Mouse (Mus musculus) liver, postnatal 0 days (tissue): Measurements from ENCODE around the gene Cdca5. TPM values are rescaled to one million over a fixed set of nuclear protein-coding genes. Genes with fewer than 3 reads are reported as not detected.
"Not testable (repeated sequence)": the region's sequence is repeated elsewhere in the genome, so short reads cannot be mapped to it uniquely, and the experiment has no call there.

Experiments
- ATAC-seq: fragments of 200-750 bp; cut with Nextera tagmentation; 2 replicates; pipeline ENCODE4 v1.8.0; 2017; ENCODE audit warnings: mild to moderate bottlenecking, moderate library complexity
- DNase-seq: peaks from one replicate; pipeline ENCODE4 v3.0.0-alpha.2; 2016
- H3K27ac ChIP-seq: fragments of 300-500 bp; sonication (generic); 2 replicates; pipeline ENCODE4 v1.5.1; 2014; ENCODE audit warnings: antibody characterized with exemption, moderate library complexity, mild to moderate bottlenecking, low read depth
- H3K27me3 ChIP-seq: fragments of 300-500 bp; sonication (generic); 2 replicates; pipeline ENCODE4 v1.6.1; 2014; ENCODE audit warnings: low read length, control low read depth, mixed read lengths; ENCODE audit not compliant: insufficient read depth
- H3K36me3 ChIP-seq: fragments of 300-500 bp; sonication (generic); replicated peaks from 2 replicates; pipeline ENCODE4 v1.6.1; 2014; ENCODE audit warnings: mild to moderate bottlenecking, control low read depth, low read length, moderate library complexity, mixed read lengths; ENCODE audit not compliant: insufficient read depth
- H3K4me1 ChIP-seq: fragments of 300-500 bp; sonication (generic); 2 replicates; pipeline ENCODE4 v1.6.1; 2014; ENCODE audit warnings: antibody characterized with exemption, mild to moderate bottlenecking, control low read depth; ENCODE audit not compliant: insufficient read depth
- H3K4me2 ChIP-seq: fragments of 300-500 bp; sonication (generic); 2 replicates; pipeline ENCODE4 v1.6.1; 2014; ENCODE audit warnings: low read depth, mild to moderate bottlenecking, low read length, moderate library complexity, mixed read lengths
- H3K4me3 ChIP-seq: fragments of 300-500 bp; sonication (generic); 2 replicates; pipeline ENCODE4 v1.5.1; 2014; ENCODE audit warnings: low read depth, low read length
- H3K9ac ChIP-seq: fragments of 300-500 bp; sonication (generic); replicated peaks from 2 replicates; pipeline ENCODE4 v1.6.1; 2014; ENCODE audit warnings: mild to moderate bottlenecking, moderate library complexity
- H3K9me3 ChIP-seq: fragments of 300-500 bp; sonication (generic); 2 replicates; pipeline ENCODE4 v1.6.1; 2016; ENCODE audit warnings: mild to moderate bottlenecking, control low read depth, low read length, mixed read lengths
- CTCF ChIP-seq: sonication (generic); IDR thresholded peaks from 2 replicates; pipeline ENCODE4 v1.5.1; 2016; ENCODE audit warnings: antibody characterized with exemption, low read depth
- EP300 ChIP-seq: IDR thresholded peaks from 2 replicates; pipeline ENCODE4 v1.6.1; 2016; ENCODE audit warnings: antibody characterized with exemption, low read depth, mild to moderate bottlenecking
- WGBS: fragments of 180-500 bp; shearing (Covaris S2); extraction: QIAGEN DNeasy Blood & Tissue Kit; methylation state at CpG from one replicate; pipeline ENCODE4 v1.1.7; 2014; ENCODE audit not compliant: insufficient replicate concordance; 5-methylcytosine and 5-hydroxymethylcytosine counted together
- polyA plus RNA-seq: library from polyadenylated mRNA; unstranded; fragments of >200 nt; fragmentation: Nextera tagmentation; extraction: Ambion mirVana; gene quantifications from 2 replicates; pipeline ENCODE4 v1.2.1, GENCODE M21; 2015

Gene Cdca5
- polyA plus RNA-seq, 1 experiment from 2014 or later: 15.0 TPM

- H3K9ac ChIP-seq, H3K4me3 ChIP-seq, DNase-seq, H3K9me3 ChIP-seq, ATAC-seq, H3K4me2 ChIP-seq, H3K27ac ChIP-seq, H3K27me3 ChIP-seq: not testable (repeated sequence)
- peaks cover 10% of the 10 kb centered on the region for H3K36me3 ChIP-seq
- WGBS: 40% methylated on average over 4 of the region's 4 CpGs
- TF ChIP-seq CTCF: peak; percentile 64
- H3K4me1 ChIP-seq: peaks cover 28% of the 10 kb centered on the region
Measured at GRCm38 (mm10) chr19:6044102-6044501, 40.7 kb upstream of the Cdca5 start.

GRCm38 (mm10) chr19:6045366-6046293 lies 39.2 kb upstream of the Cdca5 start:
- H3K4me3 ChIP-seq: peak overlapping the region; percentile 73
- DNase-seq: no peak
- peaks cover 29% of the 10 kb centered on the region for H3K4me1 ChIP-seq
- TF ChIP-seq EP300 (no peak), CTCF (peak; percentile 52)
- H3K9me3 ChIP-seq: no peaks in the 10 kb centered on the region
- ATAC-seq: peak; percentile 43
- 12% methylated on average over 20 of the region's 20 CpGs for WGBS
- H3K4me2 ChIP-seq: peak overlapping the region; percentile 76
- H3K27me3 ChIP-seq: no peaks in the 10 kb centered on the region
- peaks cover 26% of the 10 kb centered on the region for H3K36me3 ChIP-seq
- H3K27ac ChIP-seq: peak overlapping the region; percentile 99
- H3K9ac ChIP-seq: peak overlapping the region; percentile 91

GRCm38 (mm10) chr19:6046294-6047153 lies 38.3 kb upstream of the Cdca5 start, which contains the start of gene Syvn1:
TSS of gene Syvn1 (plus strand) at chr19:6046576.
- Histone ChIP-seq H3K4me3 (peak within 1 kb of the TSS; percentile 73), H3K36me3 (peaks cover 35% of the 10 kb centered on the region), H3K4me2 (peak within 1 kb of the TSS; percentile 76), H3K27ac (peak within 1 kb of the TSS; percentile 99), H3K9me3 (no peaks in the 10 kb centered on the region), H3K4me1 (peaks cover 27% of the 10 kb centered on the region), H3K27me3 (no peaks in the 10 kb centered on the region), H3K9ac (peak within 1 kb of the TSS; percentile 91)
- peak; percentile 27; the same call in 1 of the 2 replicates for TF ChIP-seq CTCF
- TF ChIP-seq EP300: peak; percentile 60
- peak; percentile 93 for DNase-seq
- peak; percentile 90 for ATAC-seq
- under 1% methylated on average over 61 of the region's 65 CpGs for WGBS

- Histone ChIP-seq H3K27ac (peak overlapping the region; percentile 99), H3K4me1 (peaks cover 23% of the 10 kb centered on the region), H3K4me2 (peak overlapping the region; percentile 76), H3K4me3 (peak overlapping the region; percentile 73), H3K9me3 (no peaks in the 10 kb centered on the region), H3K36me3 (peaks cover 43% of the 10 kb centered on the region), H3K9ac (peak overlapping the region; percentile 91), H3K27me3 (no peaks in the 10 kb centered on the region)
- no peak for DNase-seq
- 2% methylated on average over 37 of the region's 44 CpGs for WGBS
- TF ChIP-seq CTCF: peak; percentile 19; the same call in 1 of the 2 replicates
- TF ChIP-seq EP300: no peak
- ATAC-seq: peak; percentile 28
Measured at GRCm38 (mm10) chr19:6047154-6047898, 37.5 kb upstream of the Cdca5 start.

GRCm38 (mm10) chr19:6047899-6048166 lies 37.0 kb upstream of the Cdca5 start:
- peak overlapping the region; percentile 76 for H3K4me2 ChIP-seq
- TF ChIP-seq CTCF (no peak), EP300 (no peak)
- ATAC-seq (no peak), DNase-seq (no peak)
- no peaks in the 10 kb centered on the region for H3K9me3 ChIP-seq
- peak overlapping the region; percentile 99 for H3K27ac ChIP-seq
- peaks cover 23% of the 10 kb centered on the region for H3K4me1 ChIP-seq
- H3K36me3 ChIP-seq: peaks cover 48% of the 10 kb centered on the region
- peak overlapping the region; percentile 91 for H3K9ac ChIP-seq
- WGBS: 73% methylated on average over 8 of the region's 8 CpGs
- no peaks in the 10 kb centered on the region for H3K27me3 ChIP-seq
- H3K4me3 ChIP-seq: peak overlapping the region; percentile 73
